Mouse (Mus musculus): ENCODE measurements around the gene Nrn1l. TPM values are rescaled to one million over a fixed set of nuclear protein-coding genes. Genes with fewer than 3 reads are reported as not detected.

Nrn1l gene
- total and polyA plus RNA-seq, 2 experiments: 1.5 TPM; not detected in 1

GRCm38 (mm10) chr8:105874301-105874700, 19.1 kb upstream of the Nrn1l start:
- TF ChIP-seq CTCF (IDR thresholded peaks at IDR 0.05; ENCODE audit: low read depth, low read length) (no peak), POLR2A (IDR thresholded peaks at IDR 0.05; ENCODE audit: extremely low read depth, insufficient read depth, low read length) (no peak)
- 74% methylated on average over 6 of the region's 6 CpGs for WGBS
- Histone ChIP-seq H3K4me1 (ENCODE audit: control insufficient read depth, insufficient read depth, low read length) (no peaks in the 10 kb centered on the region), H3K4me3 (ENCODE audit: insufficient read depth, low read depth, low read length) (no peak overlapping the region), H3K36me3 (ENCODE audit: control insufficient read depth, insufficient read depth, low read length) (peaks cover 22% of the 10 kb centered on the region), H3K27me3 (ENCODE audit: control insufficient read depth, insufficient read depth, low read length) (no peaks in the 10 kb centered on the region), H3K9ac (ENCODE audit: low read depth, low read length) (no peak overlapping the region), H3K79me2 (ENCODE audit: control insufficient read depth, insufficient read depth, low read length) (0 out of 2 replicates have a peak, but pooled peaks cover 4% of the 10 kb centered on the region), H3K27ac (replicated peaks; ENCODE audit: insufficient read depth, low read depth, low read length) (no peak overlapping the region)
- no peak for DNase-seq (ENCODE audit: extremely low read depth, low read depth, low spot score)

GRCm38 (mm10) chr8:105880754-105881520, 12.4 kb upstream of the Nrn1l start, which contains the start of gene Edc4:
Gene Edc4 (plus strand): TSS chr8:105880881.
- Histone ChIP-seq H3K27me3 (ENCODE audit: control insufficient read depth, insufficient read depth, low read length) (no peaks in the 10 kb centered on the region), H3K27ac (replicated peaks; ENCODE audit: insufficient read depth, low read depth, low read length) (no peak within 1 kb of the TSS), H3K4me3 (ENCODE audit: insufficient read depth, low read depth, low read length) (peak within 1 kb of the TSS; percentile 84), H3K36me3 (ENCODE audit: control insufficient read depth, insufficient read depth, low read length) (peaks cover 26% of the 10 kb centered on the region), H3K4me1 (ENCODE audit: control insufficient read depth, insufficient read depth, low read length) (peaks cover 9% of the 10 kb centered on the region), H3K9ac (ENCODE audit: low read depth, low read length) (peak within 1 kb of the TSS; percentile 81), H3K79me2 (ENCODE audit: control insufficient read depth, insufficient read depth, low read length) (peaks cover 13% of the 10 kb centered on the region; the same call in 1 of the 2 replicates)
- WGBS: under 1% methylated on average over 45 of the region's 45 CpGs
- DNase-seq (ENCODE audit: extremely low read depth, low read depth, low spot score): peak; percentile 69
- TF ChIP-seq POLR2A (IDR thresholded peaks at IDR 0.05; ENCODE audit: extremely low read depth, insufficient read depth, low read length): peak; percentile 86
- no peak for TF ChIP-seq CTCF (IDR thresholded peaks at IDR 0.05; ENCODE audit: low read depth, low read length)

DNA sequence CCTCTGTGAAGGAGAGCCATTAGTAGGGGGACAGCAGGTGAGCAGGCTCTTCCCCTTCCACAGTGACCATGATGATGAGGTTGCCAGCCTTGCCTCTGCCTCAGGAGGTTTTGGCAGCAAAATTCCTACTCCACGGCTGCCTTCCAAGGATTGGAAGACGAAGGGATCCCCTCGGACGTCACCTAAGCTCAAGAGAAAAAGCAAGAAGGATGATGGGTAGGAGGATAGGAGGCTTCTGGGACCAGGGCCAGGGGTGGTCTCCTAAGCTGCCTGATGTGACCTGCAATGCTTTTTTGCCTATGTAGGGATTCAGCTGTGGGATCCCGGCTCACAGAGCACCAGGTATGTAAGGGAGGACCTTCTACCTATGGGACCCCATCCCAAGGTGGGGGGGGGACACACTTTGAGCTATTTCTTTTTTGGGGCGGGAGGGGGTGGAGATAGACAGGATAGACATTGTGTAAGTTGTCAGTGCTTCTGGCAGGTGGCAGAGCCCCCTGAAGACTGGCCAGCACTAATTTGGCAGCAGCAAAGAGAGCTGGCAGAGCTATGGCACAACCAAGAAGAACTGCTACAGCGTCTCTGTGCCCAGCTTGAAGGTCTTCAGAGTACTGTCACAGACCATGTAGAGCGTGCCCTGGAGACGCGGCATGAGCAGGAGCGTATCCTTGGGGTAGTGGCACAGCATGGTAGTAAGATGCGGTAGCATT, 3.5 kb upstream of the Nrn1l start:
- TF ChIP-seq POLR2A (IDR thresholded peaks at IDR 0.05; ENCODE audit: extremely low read depth, insufficient read depth, low read length) (no peak), CTCF (IDR thresholded peaks at IDR 0.05; ENCODE audit: low read depth, low read length) (no peak)
- no peaks in the 10 kb centered on the region for H3K4me1 ChIP-seq (ENCODE audit: control insufficient read depth, insufficient read depth, low read length)
- H3K79me2 ChIP-seq (ENCODE audit: control insufficient read depth, insufficient read depth, low read length): no peaks in the 10 kb centered on the region
- WGBS: 95% methylated on average over 12 of the region's 12 CpGs
- no peak overlapping the region for H3K27ac ChIP-seq (replicated peaks; ENCODE audit: insufficient read depth, low read depth, low read length)
- DNase-seq (ENCODE audit: extremely low read depth, low read depth, low spot score): no peak
- H3K36me3 ChIP-seq (ENCODE audit: control insufficient read depth, insufficient read depth, low read length): peaks cover 24% of the 10 kb centered on the region
- no peak overlapping the region for H3K9ac ChIP-seq (ENCODE audit: low read depth, low read length)
- H3K27me3 ChIP-seq (ENCODE audit: control insufficient read depth, insufficient read depth, low read length): no peaks in the 10 kb centered on the region
- H3K4me3 ChIP-seq (ENCODE audit: insufficient read depth, low read depth, low read length): no peak overlapping the region

DNA sequence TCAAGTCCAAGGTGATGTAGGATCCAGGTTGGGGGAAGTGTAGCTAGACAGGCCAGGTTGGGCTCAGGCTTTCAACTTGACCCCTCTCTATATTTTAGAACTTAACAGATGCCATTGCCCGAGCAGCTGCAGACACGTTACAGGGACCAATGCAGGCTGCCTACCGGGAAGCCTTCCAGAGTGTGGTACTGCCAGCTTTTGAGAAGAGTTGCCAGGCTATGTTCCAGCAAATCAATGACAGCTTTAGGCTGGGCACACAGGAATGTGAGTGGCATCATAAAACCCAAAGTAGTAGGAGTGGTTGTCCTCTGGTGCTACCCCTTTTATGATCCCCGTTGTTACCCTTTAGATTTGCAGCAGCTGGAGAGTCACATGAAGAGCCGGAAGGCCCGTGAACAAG, 2.5 kb upstream of the Nrn1l start:
- TF ChIP-seq CTCF (IDR thresholded peaks at IDR 0.05; ENCODE audit: low read depth, low read length) (no peak), POLR2A (IDR thresholded peaks at IDR 0.05; ENCODE audit: extremely low read depth, insufficient read depth, low read length) (no peak)
- peaks cover 16% of the 10 kb centered on the region for H3K36me3 ChIP-seq (ENCODE audit: control insufficient read depth, insufficient read depth, low read length)
- no peaks in the 10 kb centered on the region for H3K27me3 ChIP-seq (ENCODE audit: control insufficient read depth, insufficient read depth, low read length)
- H3K9ac ChIP-seq (ENCODE audit: low read depth, low read length): no peak overlapping the region
- WGBS: 57% methylated on average over 6 of the region's 6 CpGs
- no peak overlapping the region for H3K27ac ChIP-seq (replicated peaks; ENCODE audit: insufficient read depth, low read depth, low read length)
- no peaks in the 10 kb centered on the region for H3K4me1 ChIP-seq (ENCODE audit: control insufficient read depth, insufficient read depth, low read length)
- H3K4me3 ChIP-seq (ENCODE audit: insufficient read depth, low read depth, low read length): no peak overlapping the region
- H3K79me2 ChIP-seq (ENCODE audit: control insufficient read depth, insufficient read depth, low read length): no peaks in the 10 kb centered on the region
- DNase-seq (ENCODE audit: extremely low read depth, low read depth, low spot score): peak; percentile 33

GRCm38 (mm10) chr8:105892432-105892831, 935 bp upstream of the Nrn1l start:
- no peak for DNase-seq (ENCODE audit: extremely low read depth, low read depth, low spot score)
- Histone ChIP-seq H3K79me2 (ENCODE audit: control insufficient read depth, insufficient read depth, low read length) (no peaks in the 10 kb centered on the region), H3K36me3 (ENCODE audit: control insufficient read depth, insufficient read depth, low read length) (peaks cover 5% of the 10 kb centered on the region; the same call in 1 of the 2 replicates), H3K27me3 (ENCODE audit: control insufficient read depth, insufficient read depth, low read length) (no peaks in the 10 kb centered on the region), H3K9ac (ENCODE audit: low read depth, low read length) (no peak overlapping the region), H3K27ac (replicated peaks; ENCODE audit: insufficient read depth, low read depth, low read length) (no peak overlapping the region), H3K4me1 (ENCODE audit: control insufficient read depth, insufficient read depth, low read length) (no peaks in the 10 kb centered on the region), H3K4me3 (ENCODE audit: insufficient read depth, low read depth, low read length) (no peak overlapping the region)
- 92% methylated on average over 6 of the region's 6 CpGs for WGBS
- TF ChIP-seq POLR2A (IDR thresholded peaks at IDR 0.05; ENCODE audit: extremely low read depth, insufficient read depth, low read length): no peak
- peak; percentile 61 for TF ChIP-seq CTCF (IDR thresholded peaks at IDR 0.05; ENCODE audit: low read depth, low read length)
